Mouse (Mus musculus): ENCODE data around the gene Rela. TPM values are rescaled to one million over a fixed set of nuclear protein-coding genes. Genes with fewer than 3 reads are reported as not detected.

Gene Rela
- polyA plus RNA-seq, 1 experiment from 2014 or later, result 53.0 TPM

DNA sequence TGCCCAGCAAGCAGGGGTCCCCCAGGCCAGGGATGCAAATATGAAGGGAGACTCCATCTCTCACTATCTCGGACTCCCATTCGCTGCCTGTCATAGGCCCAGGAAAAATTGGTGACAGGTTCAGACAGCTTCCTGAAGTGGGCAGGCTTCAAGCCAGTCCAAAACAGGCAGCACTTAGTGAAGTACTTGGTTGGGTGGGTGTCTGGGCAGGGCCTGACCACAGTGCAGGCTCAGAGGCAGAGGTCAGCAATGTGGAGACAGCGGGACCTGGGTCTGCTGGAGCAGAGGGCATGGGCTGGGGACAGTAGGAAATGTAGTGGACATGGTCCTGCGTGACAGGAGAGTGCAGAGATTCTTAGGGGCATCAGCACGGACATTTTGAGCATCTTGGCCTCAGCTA lies 54.3 kb downstream of the Rela start:
- whole genome bisulfite sequencing, result 75% methylated on average over 5 of the region's 5 CpGs
- Histone ChIP-seq H3K27me3 (no peaks in the 10 kb centered on the region), H3K36me3 (peaks cover 59% of the 10 kb centered on the region), H3K4me1 (peaks cover 61% of the 10 kb centered on the region), H3K4me3 (peak overlapping the region; percentile 97), H3K9ac (peak overlapping the region; percentile 94), H3K4me2 (peak overlapping the region; percentile 100), H3K27ac (peak overlapping the region; percentile 69), H3K9me3 (no peaks in the 10 kb centered on the region)
- ATAC-seq (ENCODE audit: insufficient number of reproducible peaks, insufficient read depth, low FRiP score, low TSS enrichment, low read depth), result no peak

DNA sequence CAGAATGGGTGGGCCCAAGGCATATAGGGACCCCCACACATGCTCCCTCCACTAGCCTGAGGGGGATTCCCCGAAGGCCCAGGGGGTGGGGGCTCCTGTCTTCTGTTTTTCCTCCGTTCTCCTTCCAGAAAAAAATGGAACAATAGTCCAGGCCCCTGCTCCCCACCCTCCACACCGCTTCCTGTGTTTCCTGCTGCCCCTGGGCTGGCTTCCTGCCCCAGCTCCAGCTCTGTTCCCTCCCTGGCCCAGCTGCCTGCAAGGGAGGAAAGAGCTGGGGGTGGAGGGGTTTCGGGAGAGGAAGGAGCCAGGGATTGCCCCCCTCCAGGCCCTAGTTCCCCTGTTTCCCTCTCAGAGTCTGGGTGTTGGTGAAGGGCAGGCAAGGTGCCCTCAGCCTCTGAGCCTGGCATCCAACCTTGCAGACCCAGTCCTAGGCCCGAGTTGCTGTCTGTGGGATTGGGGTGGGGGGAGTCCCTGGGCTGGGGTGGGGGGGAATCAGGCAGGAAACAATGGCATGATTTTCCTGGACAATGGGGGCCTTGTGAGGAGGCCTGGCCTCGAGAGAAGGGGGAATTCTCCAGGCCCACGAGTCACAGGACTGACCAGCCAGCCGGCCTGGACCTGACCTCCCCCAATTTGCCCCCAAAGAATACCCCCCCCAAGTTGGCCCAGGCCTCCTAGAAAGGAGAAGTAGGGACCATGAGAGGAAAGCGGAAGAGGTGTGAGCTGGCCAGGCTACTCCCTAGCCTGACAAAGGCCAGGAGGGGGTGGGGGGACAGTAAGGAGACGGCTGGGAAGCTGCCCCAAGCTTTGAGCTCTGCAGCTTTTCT lies 55.0 kb downstream of the Rela start:
- Histone ChIP-seq H3K4me1 (peaks cover 57% of the 10 kb centered on the region), H3K36me3 (peaks cover 62% of the 10 kb centered on the region), H3K9me3 (no peaks in the 10 kb centered on the region), H3K4me2 (peak overlapping the region; percentile 100), H3K9ac (peak overlapping the region; percentile 94), H3K27me3 (no peaks in the 10 kb centered on the region), H3K4me3 (peak overlapping the region; percentile 97), H3K27ac (peak overlapping the region; percentile 69)
- ATAC-seq (ENCODE audit: insufficient number of reproducible peaks, insufficient read depth, low FRiP score, low TSS enrichment, low read depth), result no peak
- 37% methylated on average over 10 of the region's 10 CpGs for WGBS

DNA sequence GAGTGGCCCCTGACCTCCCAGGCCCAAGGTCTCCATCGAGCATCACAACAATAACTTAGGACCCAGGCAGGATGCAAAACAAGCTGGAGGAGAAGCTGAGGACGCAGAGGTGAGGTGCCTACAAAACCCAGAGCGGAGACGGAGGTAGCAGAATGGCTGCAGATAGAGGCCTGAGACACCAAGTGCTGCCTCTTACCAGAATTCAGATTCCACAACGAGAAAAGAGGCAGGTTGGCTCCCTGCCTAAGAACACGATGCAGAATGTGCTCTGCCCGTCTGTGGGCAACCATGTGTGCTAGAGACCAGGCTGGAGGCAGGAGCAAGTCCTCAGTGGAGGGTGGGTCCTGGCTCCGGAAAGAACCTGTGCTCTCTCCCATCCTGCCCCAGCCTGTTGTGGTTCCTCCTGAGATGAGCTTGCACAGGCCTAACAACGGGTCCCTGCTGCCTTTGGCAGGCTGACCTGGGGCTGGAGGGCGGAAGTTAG lies 55.7 kb downstream of the Rela start:
- H3K27ac ChIP-seq, result peak overlapping the region; percentile 69; the same call in 1 of the 2 replicates
- peak overlapping the region; percentile 100 for H3K4me2 ChIP-seq
- peaks cover 50% of the 10 kb centered on the region for H3K4me1 ChIP-seq
- H3K9ac ChIP-seq, result peak overlapping the region; percentile 94
- peak overlapping the region; percentile 97 for H3K4me3 ChIP-seq
- 65% methylated on average over 10 of the region's 10 CpGs for WGBS
- H3K36me3 ChIP-seq, result peaks cover 68% of the 10 kb centered on the region
- ATAC-seq (ENCODE audit: insufficient number of reproducible peaks, insufficient read depth, low FRiP score, low TSS enrichment, low read depth), result no peak
- H3K27me3 ChIP-seq, result no peaks in the 10 kb centered on the region
- no peaks in the 10 kb centered on the region for H3K9me3 ChIP-seq

DNA sequence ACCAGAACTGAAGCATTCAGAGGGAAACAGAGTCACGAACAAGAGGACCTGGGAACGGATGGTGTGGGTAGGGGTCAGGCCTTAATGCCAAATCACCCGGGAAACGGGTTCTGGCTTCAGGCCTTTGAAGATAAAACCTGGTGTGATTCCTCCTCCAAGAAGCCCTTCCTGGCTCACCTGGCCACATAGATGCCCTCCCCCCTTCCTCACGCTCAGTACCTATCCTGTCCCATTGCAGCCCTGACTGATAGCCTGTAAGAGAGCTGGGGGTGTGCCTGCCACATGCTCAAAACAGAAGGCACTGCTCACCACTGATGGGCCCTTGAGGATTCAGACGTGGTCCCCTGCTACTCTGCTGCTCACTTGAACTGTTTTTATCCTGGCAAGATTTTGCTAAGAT lies 56.5 kb downstream of the Rela start:
- Histone ChIP-seq H3K27ac (peak overlapping the region; percentile 69; the same call in 1 of the 2 replicates), H3K9me3 (no peaks in the 10 kb centered on the region), H3K36me3 (peaks cover 77% of the 10 kb centered on the region), H3K27me3 (no peaks in the 10 kb centered on the region), H3K4me2 (peak overlapping the region; percentile 100), H3K4me1 (peaks cover 49% of the 10 kb centered on the region), H3K4me3 (no peak overlapping the region), H3K9ac (peak overlapping the region; percentile 94; the same call in 1 of the 2 replicates)
- WGBS, result 86% methylated on average over 6 of the region's 6 CpGs
- ATAC-seq (ENCODE audit: insufficient number of reproducible peaks, insufficient read depth, low FRiP score, low TSS enrichment, low read depth), result no peak

DNA sequence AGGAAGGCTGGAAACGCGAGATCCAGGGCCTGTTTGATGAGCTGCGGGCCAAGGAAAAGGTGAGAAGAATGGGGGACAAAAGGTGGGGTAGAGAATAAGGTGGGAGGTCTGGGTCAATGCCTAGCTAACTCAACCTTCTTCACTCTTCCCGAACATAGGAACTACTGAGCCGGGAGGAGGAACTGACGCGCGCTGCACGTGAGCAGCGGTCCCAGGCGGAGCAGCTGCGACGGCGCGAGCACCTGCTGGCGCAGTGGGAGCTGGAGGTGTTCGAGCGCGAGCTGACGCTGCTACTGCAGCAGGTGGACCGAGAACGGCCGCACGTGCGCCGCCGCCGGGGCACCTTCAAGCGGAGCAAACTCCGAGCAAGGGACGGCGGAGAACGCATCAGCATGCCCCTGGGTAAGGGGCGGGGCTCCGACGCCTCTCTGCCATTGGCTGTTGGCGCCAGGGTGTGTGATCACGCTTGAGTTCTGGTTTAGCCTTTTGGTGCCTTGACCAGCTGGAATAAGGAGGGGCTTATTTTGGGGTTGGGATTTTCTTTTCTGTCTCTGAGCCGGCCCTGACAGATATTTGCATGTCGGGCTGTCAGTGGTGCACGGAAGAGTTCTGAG lies 58.7 kb downstream of the Rela start:
- peak overlapping the region; percentile 27; the same call in 1 of the 2 replicates for H3K4me2 ChIP-seq
- peaks cover 39% of the 10 kb centered on the region for H3K4me1 ChIP-seq
- H3K9ac ChIP-seq, result 0 out of 2 replicates have a peak overlapping the region, but pooled peaks have one; percentile 12
- H3K27me3 ChIP-seq, result no peaks in the 10 kb centered on the region
- peak overlapping the region; percentile 1; the same call in 1 of the 2 replicates for H3K4me3 ChIP-seq
- no peaks in the 10 kb centered on the region for H3K9me3 ChIP-seq
- WGBS, result 24% methylated on average over 41 of the region's 41 CpGs
- no peak for ATAC-seq (ENCODE audit: insufficient number of reproducible peaks, insufficient read depth, low FRiP score, low TSS enrichment, low read depth)
- no peak overlapping the region for H3K27ac ChIP-seq
- H3K36me3 ChIP-seq, result peaks cover 93% of the 10 kb centered on the region

Small RNA genes lying within 50 kb of the gene (microRNA-seq; reads per million reads assigned to microRNA genes)
- not detected for gene Mir6987

Other genes with a start within 250 kb of the Rela start
- gene Sart1, start 248.8 kb upstream of the Rela start, polyA plus RNA-seq (2015; fragmentation: Nextera tagmentation; extraction: Ambion mirVana), result 83.9 and 87.7 TPM in 2 replicates
- not detected in 2 replicates for gene Tsga10ip, start 235.0 kb upstream of the Rela start, polyA plus RNA-seq (2015; fragmentation: Nextera tagmentation; extraction: Ambion mirVana)
- gene Drap1, start 212.5 kb upstream of the Rela start, polyA plus RNA-seq (2015; fragmentation: Nextera tagmentation; extraction: Ambion mirVana), result 278 and 306 TPM in 2 replicates
- gene AI837181, start 212.3 kb upstream of the Rela start, polyA plus RNA-seq (2015; fragmentation: Nextera tagmentation; extraction: Ambion mirVana), result 67.3 and 67.7 TPM in 2 replicates
- not detected in 2 replicates for gene Fosl1, start 189.9 kb upstream of the Rela start, polyA plus RNA-seq (2015; fragmentation: Nextera tagmentation; extraction: Ambion mirVana)
- 6.8 TPM in 2 replicates for gene Ccdc85b, start 179.6 kb upstream of the Rela start, polyA plus RNA-seq (2015; fragmentation: Nextera tagmentation; extraction: Ambion mirVana)
- gene Fibp, start 176.9 kb upstream of the Rela start, polyA plus RNA-seq (2015; fragmentation: Nextera tagmentation; extraction: Ambion mirVana), result 138 and 144 TPM in 2 replicates
- 1.6 and 2.4 TPM in 2 replicates for gene Ctsw, start 169.0 kb upstream of the Rela start, polyA plus RNA-seq (2015; fragmentation: Nextera tagmentation; extraction: Ambion mirVana)
- gene Efemp2, start 163.5 kb upstream of the Rela start, polyA plus RNA-seq (2015; fragmentation: Nextera tagmentation; extraction: Ambion mirVana), result 200 and 207 TPM in 2 replicates
- 42.5 and 43.7 TPM in 2 replicates for gene Mus81, start 149.1 kb upstream of the Rela start, polyA plus RNA-seq (2015; fragmentation: Nextera tagmentation; extraction: Ambion mirVana)
- gene Cfl1, start 147.0 kb upstream of the Rela start, polyA plus RNA-seq (2015; fragmentation: Nextera tagmentation; extraction: Ambion mirVana), result 2,535 and 2,700 TPM in 2 replicates
- gene 1700020D05Rik, start 133.7 kb upstream of the Rela start, polyA plus RNA-seq (2015; fragmentation: Nextera tagmentation; extraction: Ambion mirVana), result not detected in 2 replicates
- gene Snx32, start 126.9 kb upstream of the Rela start, polyA plus RNA-seq (2015; fragmentation: Nextera tagmentation; extraction: Ambion mirVana), result 9.7 and 11.7 TPM in 2 replicates
- 5.8 and 6.4 TPM in 2 replicates for gene Ovol1, start 76.8 kb upstream of the Rela start, polyA plus RNA-seq (2015; fragmentation: Nextera tagmentation; extraction: Ambion mirVana)
- gene Ap5b1, start 69.5 kb upstream of the Rela start, polyA plus RNA-seq (2015; fragmentation: Nextera tagmentation; extraction: Ambion mirVana), result 3.1 and 3.3 TPM in 2 replicates
- 136 and 162 TPM in 2 replicates for gene Rnaseh2c, start 35.6 kb upstream of the Rela start, polyA plus RNA-seq (2015; fragmentation: Nextera tagmentation; extraction: Ambion mirVana)
- 55.8 and 60.0 TPM in 2 replicates for gene Kat5, start 27.2 kb upstream of the Rela start, polyA plus RNA-seq (2015; fragmentation: Nextera tagmentation; extraction: Ambion mirVana)
- gene Sipa1, start 26.2 kb downstream of the Rela start, polyA plus RNA-seq (2015; fragmentation: Nextera tagmentation; extraction: Ambion mirVana), result 24.1 and 24.6 TPM in 2 replicates
- 19.2 and 20.5 TPM in 2 replicates for gene Map3k11, start 51.3 kb downstream of the Rela start, polyA plus RNA-seq (2015; fragmentation: Nextera tagmentation; extraction: Ambion mirVana)
- gene Pcnx3, start 51.4 kb downstream of the Rela start, polyA plus RNA-seq (2015; fragmentation: Nextera tagmentation; extraction: Ambion mirVana), result 25.6 and 26.5 TPM in 2 replicates
- 0.52 and 0.59 TPM in 2 replicates for gene Kcnk7, start 66.9 kb downstream of the Rela start, polyA plus RNA-seq (2015; fragmentation: Nextera tagmentation; extraction: Ambion mirVana)
- gene Ehbp1l1, start 88.8 kb downstream of the Rela start, polyA plus RNA-seq (2015; fragmentation: Nextera tagmentation; extraction: Ambion mirVana), result 9.9 and 14.0 TPM in 2 replicates
- gene Fam89b, start 92.2 kb downstream of the Rela start, polyA plus RNA-seq (2015; fragmentation: Nextera tagmentation; extraction: Ambion mirVana), result 115 and 126 TPM in 2 replicates
- gene Ltbp3, start 103.4 kb downstream of the Rela start, polyA plus RNA-seq (2015; fragmentation: Nextera tagmentation; extraction: Ambion mirVana), result 44.4 and 47.8 TPM in 2 replicates
- gene Scyl1, start 133.9 kb downstream of the Rela start, polyA plus RNA-seq (2015; fragmentation: Nextera tagmentation; extraction: Ambion mirVana), result 73.0 and 75.3 TPM in 2 replicates
- gene Frmd8, start 237.8 kb downstream of the Rela start, polyA plus RNA-seq (2015; fragmentation: Nextera tagmentation; extraction: Ambion mirVana), result 30.6 and 34.0 TPM in 2 replicates
- gene Slc25a45, start 240.3 kb downstream of the Rela start, polyA plus RNA-seq (2015; fragmentation: Nextera tagmentation; extraction: Ambion mirVana), result 3.1 and 4.5 TPM in 2 replicates